In the genomic region with DNA sequence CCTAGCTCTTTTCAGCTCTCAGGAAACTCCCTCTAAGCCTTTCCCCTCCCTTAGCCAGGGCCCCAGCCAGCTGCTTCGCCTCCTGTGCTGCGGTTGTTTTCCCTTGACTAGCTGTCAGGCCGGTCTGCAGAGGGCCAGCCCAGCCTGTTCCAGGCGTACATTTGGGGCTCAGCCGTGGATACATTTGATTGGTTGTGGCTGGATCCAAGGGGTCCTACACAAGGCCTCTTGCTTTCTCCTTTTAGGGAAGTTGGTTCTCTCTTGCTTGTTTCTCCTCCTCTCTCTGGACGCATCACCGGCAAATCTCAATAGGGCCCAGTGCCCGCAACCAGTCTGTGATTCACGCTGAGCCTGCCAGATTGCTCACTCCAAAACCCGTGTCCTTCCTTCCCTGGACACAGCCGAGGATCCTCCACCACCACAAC, we compare ENCODE assay signal across 8 mouse cellular contexts. TPM values are rescaled to one million over a fixed set of nuclear protein-coding genes. Genes with fewer than 3 reads are reported as not detected.
DNase-seq lines count a peak whose midpoint lies in the region; ATAC-seq and TF ChIP-seq lines count a peak whose summit lies in the region.

No protein-coding gene starts in this region.

- 16% methylated on average over 11 of the region's 11 CpGs for WGBS in forebrain, embryonic 14.5 days
- 31% methylated on average over 11 of the region's 11 CpGs for WGBS in limb, embryonic 12.5 days
- 26% methylated on average over 11 of the region's 11 CpGs for WGBS in neural tube, embryonic 12.5 days

- peaks cover 10% of the 10 kb centered on the region for H3K4me1 ChIP-seq in forebrain, embryonic 14.5 days (ENCODE audit: control insufficient read depth, insufficient read depth, low read length)
- H3K4me1 ChIP-seq in limb, embryonic 12.5 days (replicated peaks), result peaks cover 62% of the 10 kb centered on the region
- peaks cover 24% of the 10 kb centered on the region for H3K4me1 ChIP-seq in neural tube, embryonic 12.5 days

- 0 out of 2 replicates have a peak overlapping the region, but pooled peaks have one; percentile 1 for H3K9ac ChIP-seq in forebrain, embryonic 14.5 days (ENCODE audit: low read length)
- H3K9ac ChIP-seq in limb, embryonic 12.5 days (replicated peaks), result peak overlapping the region; percentile 23; the same call in 1 of the 2 replicates
- H3K9ac ChIP-seq in neural tube, embryonic 12.5 days, result peak overlapping the region; percentile 17; the same call in 1 of the 2 replicates

- no peak overlapping the region for H3K4me2 ChIP-seq in forebrain, embryonic 14.5 days (ENCODE audit: low read length)
- no peak overlapping the region; the same call in 1 of the 2 replicates for H3K4me2 ChIP-seq in limb, embryonic 12.5 days
- no peak overlapping the region for H3K4me2 ChIP-seq in neural tube, embryonic 12.5 days (replicated peaks)

- peak overlapping the region; percentile 2; the same call in 1 of the 2 replicates for H3K27ac ChIP-seq in forebrain, embryonic 14.5 days (ENCODE audit: low read depth, low read length)
- H3K27ac ChIP-seq in limb, embryonic 12.5 days, result peak overlapping the region; percentile 83
- 0 out of 2 replicates have a peak overlapping the region, but pooled peaks have one; percentile 7 for H3K27ac ChIP-seq in neural tube, embryonic 12.5 days
- no peak overlapping the region for H3K27ac ChIP-seq in left cerebral cortex, adult 2 months

- no peaks in the 10 kb centered on the region for H3K27me3 ChIP-seq in forebrain, embryonic 14.5 days (replicated peaks; ENCODE audit: control insufficient read depth, insufficient read depth, low read length)
- no peaks in the 10 kb centered on the region for H3K27me3 ChIP-seq in limb, embryonic 12.5 days
- no peaks in the 10 kb centered on the region; the same call in 1 of the 2 replicates for H3K27me3 ChIP-seq in neural tube, embryonic 12.5 days (replicated peaks)

- intact Hi-C loops in heart, postnatal 36 days (cut with DNase I), result loop anchor here (1.0 to 5.0 kb wide), 5 partner anchors 21 to 211 kb away; a partner anchor contains a TSS
- intact Hi-C loops in left cerebral cortex, adult 2 months (cut with DNase I), result no loop called here

- no peaks in the 10 kb centered on the region for H3K36me3 ChIP-seq in forebrain, embryonic 14.5 days (ENCODE audit: control insufficient read depth, insufficient read depth, low read length)
- H3K36me3 ChIP-seq in limb, embryonic 12.5 days, result 0 out of 2 replicates have a peak, but pooled peaks cover 11% of the 10 kb centered on the region
- H3K36me3 ChIP-seq in neural tube, embryonic 12.5 days, result no peaks in the 10 kb centered on the region

- ATAC-seq in forebrain, embryonic 14.5 days, result peak; percentile 81
- peak; percentile 84 for ATAC-seq in limb, embryonic 12.5 days (ENCODE audit: insufficient number of reproducible peaks, insufficient read depth, low FRiP score, low TSS enrichment, low read depth)
- ATAC-seq in neural tube, embryonic 12.5 days (ENCODE audit: low FRiP score, low read depth), result peak; percentile 53; the same call in 1 of the 2 replicates
- no peak for ATAC-seq in inflammation-experienced regulatory T-cells, adult 6 months

- H3K4me3 ChIP-seq in forebrain, embryonic 14.5 days (ENCODE audit: low read depth, low read length), result no peak overlapping the region
- no peak overlapping the region for H3K4me3 ChIP-seq in limb, embryonic 12.5 days (replicated peaks)
- H3K4me3 ChIP-seq in neural tube, embryonic 12.5 days, result no peak overlapping the region
- no peak overlapping the region for H3K4me3 ChIP-seq in left cerebral cortex, adult 2 months

- TF ChIP-seq CTCF in left cerebral cortex, adult 2 months (IDR thresholded peaks at IDR 0.05), result no peak

- peak; percentile 31 for DNase-seq in kidney, adult 11 months
- no peak for DNase-seq in kidney, adult 8-10 months
- peak; percentile 74 for DNase-seq in forebrain, embryonic 14.5 days (ENCODE audit: low spot score)
- peak; percentile 62 to 71 for DNase-seq in heart, postnatal 36 days
- no peak for DNase-seq in left cerebral cortex, adult 2 months (ENCODE audit: extremely low spot score in 1 of 2, low spot score in 2 of 2)

- no peaks in the 10 kb centered on the region for H3K9me3 ChIP-seq in forebrain, embryonic 14.5 days (replicated peaks; ENCODE audit: control insufficient read depth, low read length)
- no peaks in the 10 kb centered on the region for H3K9me3 ChIP-seq in limb, embryonic 12.5 days
- no peaks in the 10 kb centered on the region for H3K9me3 ChIP-seq in neural tube, embryonic 12.5 days

RNA-seq across cellular contexts. Expression of a gene that starts 40.4 kb away (rescaled TPM):
- polyA plus RNA-seq in forebrain, embryonic 14.5 days (2014; fragmentation: Nextera tagmentation; extraction: Ambion mirVana), result 17.4 and 22.2 TPM in 2 replicates
- total RNA-seq in heart, postnatal 36 days (2021), result 10 to 100 TPM; 55.3 to 56.4 TPM
- 82.7 and 92.5 TPM in 2 replicates for polyA plus RNA-seq in limb, embryonic 12.5 days (2016; fragmentation: Nextera tagmentation; extraction: Ambion mirVana)
- polyA plus RNA-seq in neural tube, embryonic 12.5 days (2016; fragmentation: Nextera tagmentation; extraction: Ambion mirVana), result 42.3 and 50.7 TPM in 2 replicates
- 10 to 100 TPM; 52.8 to 57.2 TPM for total RNA-seq in left cerebral cortex, adult 2 months (2021)
- polyA plus RNA-seq in inflammation-experienced regulatory T-cells, adult 6 months (2017; shearing (Covaris generic)), result not detected

Comparison
In these comparisons a context has a peak if more than half of its experiments do, and no peak if none do; other contexts are left out.
1. DNase-seq: peak in kidney, adult 11 months (single experiment), forebrain, embryonic 14.5 days (single experiment) and heart, postnatal 36 days (2 of 2); none in kidney, adult 8-10 months (0 of 2) and left cerebral cortex, adult 2 months (0 of 2).
2. RNA of a gene that starts 40.4 kb away (polyA plus RNA-seq): 82.7 to 92.5 TPM in limb, embryonic 12.5 days, 42.3 to 50.7 TPM in neural tube, embryonic 12.5 days and 17.4 to 22.2 TPM in forebrain, embryonic 14.5 days; not detected in inflammation-experienced regulatory T-cells, adult 6 months; every median in the first group is over 10 times any median in the second.
3. Peak in every context shown above with its lines, with median percentiles within 50 percentile points of each other: H3K9ac ChIP-seq.